1 mouse cellular context compared by ENCODE assay signal in the genomic region with DNA sequence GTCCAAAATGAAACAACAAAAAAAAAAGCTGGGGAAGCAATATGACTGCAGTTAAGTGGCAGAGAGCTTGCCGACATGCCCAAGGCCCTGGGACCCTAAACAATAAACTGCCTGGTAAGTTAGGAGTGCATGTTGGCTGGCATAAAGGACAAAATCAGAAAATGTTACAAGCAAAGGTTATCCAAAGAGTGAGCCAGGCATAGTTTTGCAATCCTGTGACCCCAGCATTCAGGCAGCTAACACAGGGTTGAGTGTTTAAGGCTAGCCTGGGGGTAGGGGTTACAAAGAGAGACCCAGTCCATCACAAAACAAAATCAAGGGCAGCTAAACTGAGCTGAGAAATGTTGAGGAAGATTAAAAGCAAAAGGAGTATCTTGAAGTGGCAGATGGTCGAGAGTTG.
TF ChIP-seq lines count a peak whose summit lies in the region.

No protein-coding gene starts in this region.

TF ChIP-seq in MEL, 35 proteins besides CTCF, POLR2A, EP300 and RAD21:
- no peak for TF ChIP-seq BHLHE40 (IDR thresholded peaks at IDR 0.05; ENCODE audit: borderline replicate concordance, low read depth, low read length)
TF ChIP-seq in MEL: peak in this region for 0.
